Mouse (Mus musculus) hindbrain, embryonic 15.5 days (tissue): ENCODE results near the gene Vps35. TPM values are rescaled to one million over a fixed set of nuclear protein-coding genes. Genes with fewer than 3 reads are reported as not detected.

Source experiments
- polyA plus RNA-seq: library from polyadenylated mRNA; unstranded; fragments of >200 nt; fragmentation: Nextera tagmentation; extraction: Ambion mirVana; gene quantifications from 2 replicates; pipeline ENCODE4 v1.2.1, GENCODE M21; 2015

The Vps35 gene
- polyA plus RNA-seq, 1 experiment from 2014 or later, result 169 TPM

Other genes starting within 250 kb of the Vps35 start
- 72.0 and 76.1 TPM in 2 replicates for gene Fbxw9, start 239.7 kb downstream of the Vps35 start, polyA plus RNA-seq
- 0.99 and 1.0 TPM in 2 replicates for gene Gm5741, start 231.8 kb downstream of the Vps35 start, polyA plus RNA-seq
- 103 and 111 TPM in 2 replicates for gene Dhps, start 228.0 kb downstream of the Vps35 start, polyA plus RNA-seq
- 117 and 119 TPM in 2 replicates for gene Wdr83os, start 219.1 kb downstream of the Vps35 start, polyA plus RNA-seq
- gene Wdr83, start 218.5 kb downstream of the Vps35 start, polyA plus RNA-seq, result 47.2 and 53.0 TPM in 2 replicates
- 20.9 and 22.5 TPM in 2 replicates for gene Man2b1, start 216.5 kb downstream of the Vps35 start, polyA plus RNA-seq
- gene Zfp791, start 176.7 kb downstream of the Vps35 start, polyA plus RNA-seq, result 3.9 and 4.6 TPM in 2 replicates
- not detected in 2 replicates for gene Cks1brt, start 147.9 kb downstream of the Vps35 start, polyA plus RNA-seq
- not detected in 2 replicates for gene Olfr371, start 73.8 kb downstream of the Vps35 start, polyA plus RNA-seq
- 64.8 and 70.3 TPM in 2 replicates for gene Orc6, start 170 bp downstream of the Vps35 start, polyA plus RNA-seq
- 0.28 and 0.47 TPM in 2 replicates for gene Mylk3, start 86.5 kb upstream of the Vps35 start, polyA plus RNA-seq
- gene 4921524J17Rik, start 133.0 kb upstream of the Vps35 start, polyA plus RNA-seq, result 36.8 and 38.1 TPM in 2 replicates
- gene Gpt2, start 192.8 kb upstream of the Vps35 start, polyA plus RNA-seq, result 57.2 and 60.1 TPM in 2 replicates